Mouse (Mus musculus) neural tube, embryonic 15.5 days (tissue): ENCODE measurements around the gene Mthfd2. TPM values are rescaled to one million over a fixed set of nuclear protein-coding genes. Genes with fewer than 3 reads are reported as not detected.
A peak's percentile ranks its signal among the peaks of the same experiment; 100 is the strongest.

Experiments used
- ATAC-seq: fragments of 200-750 bp; cut with Nextera tagmentation; 2 replicates; pipeline ENCODE4 v1.8.0; 2017; ENCODE audit warnings: mild to moderate bottlenecking, moderate TSS enrichment, moderate library complexity; ENCODE audit not compliant: low FRiP score
- H3K27ac ChIP-seq: fragments of 300-500 bp; sonication (generic); replicated peaks from 2 replicates; pipeline ENCODE4 v1.5.1; 2015; ENCODE audit warnings: mild to moderate bottlenecking, inconsistent platforms
- H3K27me3 ChIP-seq: fragments of 300-500 bp; sonication (generic); replicated peaks from 2 replicates; pipeline ENCODE4 v1.6.1; 2015; ENCODE audit warnings: inconsistent platforms
- H3K36me3 ChIP-seq: fragments of 300-500 bp; sonication (generic); 2 replicates; pipeline ENCODE4 v1.6.1; 2015; ENCODE audit warnings: inconsistent platforms
- H3K4me1 ChIP-seq: fragments of 300-500 bp; sonication (generic); 2 replicates; pipeline ENCODE4 v1.6.1; 2015; ENCODE audit warnings: inconsistent platforms
- H3K4me2 ChIP-seq: fragments of 300-500 bp; sonication (generic); 2 replicates; pipeline ENCODE4 v1.6.1; 2015; ENCODE audit warnings: inconsistent platforms, mild to moderate bottlenecking, moderate library complexity
- H3K4me3 ChIP-seq: fragments of 300-500 bp; sonication (generic); replicated peaks from 2 replicates; pipeline ENCODE4 v1.5.1; 2015; ENCODE audit warnings: mild to moderate bottlenecking, inconsistent platforms
- H3K9ac ChIP-seq: fragments of 300-500 bp; sonication (generic); replicated peaks from 2 replicates; pipeline ENCODE4 v1.6.1; 2015; ENCODE audit warnings: mild to moderate bottlenecking, inconsistent platforms
- H3K9me3 ChIP-seq: fragments of 300-500 bp; sonication (generic); replicated peaks from 2 replicates; pipeline ENCODE4 v1.6.1; 2016; ENCODE audit warnings: inconsistent platforms
- WGBS: fragments of 180-500 bp; shearing (Covaris S2); methylation state at CpG from one replicate; pipeline ENCODE4 v1.1.7; 2015; ENCODE audit warnings: mixed read lengths; 5-methylcytosine and 5-hydroxymethylcytosine counted together
- polyA plus RNA-seq: library from polyadenylated mRNA; unstranded; fragments of >200 nt; fragmentation: Nextera tagmentation; extraction: Ambion mirVana; gene quantifications from 2 replicates; pipeline ENCODE4 v1.2.1, GENCODE M21; 2015

The Mthfd2 gene
- polyA plus RNA-seq, 1 experiment from 2014 or later: 30.9 TPM

- ATAC-seq: no peak
- WGBS: 75% methylated on average over 8 of the region's 8 CpGs
- no peaks in the 10 kb centered on the region for H3K27me3 ChIP-seq
These were observed 1.9 kb downstream of the Mthfd2 start for GRCm38 (mm10) chr6:83323652-83324419.

GRCm38 (mm10) chr6:83322794-83323193 is 2.9 kb downstream of the Mthfd2 start:
- H3K36me3 ChIP-seq: no peaks in the 10 kb centered on the region
- H3K4me1 ChIP-seq: peaks cover 19% of the 10 kb centered on the region
- H3K9me3 ChIP-seq: no peaks in the 10 kb centered on the region
- no peak overlapping the region for H3K27ac ChIP-seq
- 68% methylated on average over 2 of the region's 2 CpGs for WGBS
- H3K4me3 ChIP-seq: no peak overlapping the region
- no peak for ATAC-seq
- H3K27me3 ChIP-seq: no peaks in the 10 kb centered on the region
- no peak overlapping the region for H3K4me2 ChIP-seq
- no peak overlapping the region for H3K9ac ChIP-seq

More at GRCm38 (mm10) chr6:83323652-83324419, 1.9 kb downstream of the Mthfd2 start:
- no peak overlapping the region for H3K27ac ChIP-seq
- H3K4me1 ChIP-seq: peaks cover 27% of the 10 kb centered on the region
- no peaks in the 10 kb centered on the region for H3K36me3 ChIP-seq
- H3K9me3 ChIP-seq: no peaks in the 10 kb centered on the region
- H3K4me2 ChIP-seq: no peak overlapping the region
- H3K4me3 ChIP-seq: no peak overlapping the region
- H3K9ac ChIP-seq: no peak overlapping the region

GRCm38 (mm10) chr6:83321927-83322326 is 3.8 kb downstream of the Mthfd2 start:
- ATAC-seq: no peak
- Histone ChIP-seq H3K9ac (no peak overlapping the region), H3K4me3 (no peak overlapping the region), H3K27me3 (no peaks in the 10 kb centered on the region), H3K27ac (no peak overlapping the region), H3K9me3 (no peaks in the 10 kb centered on the region), H3K36me3 (no peaks in the 10 kb centered on the region), H3K4me2 (no peak overlapping the region), H3K4me1 (peaks cover 14% of the 10 kb centered on the region)
- WGBS: 75% methylated on average over 1 of the region's 1 CpGs

- H3K4me2 ChIP-seq: peak overlapping the region; percentile 89
- H3K36me3 ChIP-seq: peaks cover 10% of the 10 kb centered on the region
- H3K4me1 ChIP-seq: peaks cover 19% of the 10 kb centered on the region
- H3K9me3 ChIP-seq: no peaks in the 10 kb centered on the region
- H3K9ac ChIP-seq: peak overlapping the region; percentile 92
- ATAC-seq: peak; percentile 99
- peak overlapping the region; percentile 87 for H3K27ac ChIP-seq
- H3K27me3 ChIP-seq: no peaks in the 10 kb centered on the region
- H3K4me3 ChIP-seq: peak overlapping the region; percentile 99
- under 1% methylated on average over 52 of the region's 52 CpGs for WGBS
These were observed 8.5 kb downstream of the Mthfd2 start for GRCm38 (mm10) chr6:83317108-83317741.

GRCm38 (mm10) chr6:83316022-83316421 is 9.7 kb downstream of the Mthfd2 start:
- peak overlapping the region; percentile 99 for H3K4me3 ChIP-seq
- H3K4me1 ChIP-seq: peaks cover 19% of the 10 kb centered on the region
- H3K4me2 ChIP-seq: peak overlapping the region; percentile 89
- under 1% methylated on average over 10 of the region's 10 CpGs for WGBS
- no peak for ATAC-seq
- H3K9ac ChIP-seq: 0 out of 2 replicates have a peak overlapping the region, but pooled peaks have one; percentile 10
- H3K27ac ChIP-seq: no peak overlapping the region
- H3K36me3 ChIP-seq: peaks cover 22% of the 10 kb centered on the region
- H3K27me3 ChIP-seq: no peaks in the 10 kb centered on the region
- no peaks in the 10 kb centered on the region for H3K9me3 ChIP-seq

- Histone ChIP-seq H3K4me1 (peaks cover 19% of the 10 kb centered on the region), H3K9ac (no peak overlapping the region), H3K4me2 (peak overlapping the region; percentile 89), H3K9me3 (no peaks in the 10 kb centered on the region), H3K4me3 (0 out of 2 replicates have a peak overlapping the region, but pooled peaks have one; percentile 99), H3K27ac (no peak overlapping the region), H3K27me3 (no peaks in the 10 kb centered on the region), H3K36me3 (peaks cover 29% of the 10 kb centered on the region)
- no peak for ATAC-seq
These were observed 10.4 kb downstream of the Mthfd2 start for GRCm38 (mm10) chr6:83315293-83315692.

GRCm38 (mm10) chr6:83312514-83312913 is 13.2 kb downstream of the Mthfd2 start:
- Histone ChIP-seq H3K9me3 (no peaks in the 10 kb centered on the region), H3K36me3 (peaks cover 47% of the 10 kb centered on the region), H3K4me3 (no peak overlapping the region), H3K4me1 (peaks cover 19% of the 10 kb centered on the region), H3K4me2 (no peak overlapping the region), H3K27ac (no peak overlapping the region), H3K27me3 (no peaks in the 10 kb centered on the region), H3K9ac (no peak overlapping the region)
- no peak for ATAC-seq
- WGBS: 90% methylated on average over 8 of the region's 8 CpGs

- Histone ChIP-seq H3K36me3 (peaks cover 51% of the 10 kb centered on the region), H3K4me1 (peaks cover 19% of the 10 kb centered on the region), H3K4me3 (no peak overlapping the region), H3K27me3 (no peaks in the 10 kb centered on the region), H3K4me2 (no peak overlapping the region), H3K9ac (no peak overlapping the region), H3K9me3 (no peaks in the 10 kb centered on the region), H3K27ac (no peak overlapping the region)
- 93% methylated on average over 7 of the region's 7 CpGs for WGBS
- ATAC-seq: no peak
These were observed 13.7 kb downstream of the Mthfd2 start for GRCm38 (mm10) chr6:83312021-83312420.

GRCm38 (mm10) chr6:83311206-83311605 is 14.5 kb downstream of the Mthfd2 start:
- no peak overlapping the region for H3K9ac ChIP-seq
- ATAC-seq: no peak

GRCm38 (mm10) chr6:83309017-83309416 is 16.7 kb downstream of the Mthfd2 start:
- H3K27ac ChIP-seq: no peak overlapping the region
- 93% methylated on average over 7 of the region's 7 CpGs for WGBS
- peaks cover 70% of the 10 kb centered on the region for H3K36me3 ChIP-seq
- no peaks in the 10 kb centered on the region for H3K9me3 ChIP-seq
- ATAC-seq: no peak
- H3K27me3 ChIP-seq: no peaks in the 10 kb centered on the region
- H3K4me2 ChIP-seq: no peak overlapping the region
- H3K9ac ChIP-seq: no peak overlapping the region
- H3K4me3 ChIP-seq: no peak overlapping the region
- no peaks in the 10 kb centered on the region for H3K4me1 ChIP-seq

More at GRCm38 (mm10) chr6:83311206-83311605, 14.5 kb downstream of the Mthfd2 start:
- peaks cover 59% of the 10 kb centered on the region for H3K36me3 ChIP-seq
- no peaks in the 10 kb centered on the region for H3K27me3 ChIP-seq
- H3K4me3 ChIP-seq: no peak overlapping the region
- peaks cover 12% of the 10 kb centered on the region for H3K4me1 ChIP-seq
- H3K27ac ChIP-seq: no peak overlapping the region
- no peaks in the 10 kb centered on the region for H3K9me3 ChIP-seq
- 96% methylated on average over 11 of the region's 11 CpGs for WGBS
- no peak overlapping the region for H3K4me2 ChIP-seq

GRCm38 (mm10) chr6:83302264-83302663 is 23.4 kb downstream of the Mthfd2 start:
- peak; percentile 88 for ATAC-seq
- Histone ChIP-seq H3K9me3 (no peaks in the 10 kb centered on the region), H3K4me1 (0 out of 2 replicates have a peak, but pooled peaks cover 4% of the 10 kb centered on the region), H3K36me3 (peaks cover 22% of the 10 kb centered on the region), H3K9ac (no peak overlapping the region), H3K27ac (peak overlapping the region; percentile 71), H3K4me2 (no peak overlapping the region), H3K27me3 (no peaks in the 10 kb centered on the region), H3K4me3 (no peak overlapping the region)
- 44% methylated on average over 5 of the region's 5 CpGs for WGBS

GRCm38 (mm10) chr6:83301294-83301693 is 24.4 kb downstream of the Mthfd2 start:
- H3K27me3 ChIP-seq: no peaks in the 10 kb centered on the region
- H3K27ac ChIP-seq: no peak overlapping the region
- 87% methylated on average over 2 of the region's 2 CpGs for WGBS
- H3K4me2 ChIP-seq: no peak overlapping the region
- no peak overlapping the region for H3K4me3 ChIP-seq
- no peak overlapping the region for H3K9ac ChIP-seq
- 0 out of 2 replicates have a peak, but pooled peaks cover 4% of the 10 kb centered on the region for H3K4me1 ChIP-seq
- H3K36me3 ChIP-seq: peaks cover 12% of the 10 kb centered on the region
- no peaks in the 10 kb centered on the region for H3K9me3 ChIP-seq
- no peak for ATAC-seq
